Mouse (Mus musculus) CH12.LX (cell line): ENCODE data around the gene Ldah. TPM values are rescaled to one million over a fixed set of nuclear protein-coding genes. Genes with fewer than 3 reads are reported as not detected.

Experiments
- DNase-seq: peaks from one replicate; pipeline ENCODE4 v3.0.0-alpha.2; 2013; ENCODE audit errors: extremely low read depth
- H3K27ac ChIP-seq: 2 replicates; pipeline ENCODE4 v1.5.1; 2012; ENCODE audit warnings: low read depth, mild to moderate bottlenecking, control low read depth, moderate library complexity; ENCODE audit not compliant: insufficient read depth
- H3K27me3 ChIP-seq: replicated peaks from 2 replicates; pipeline ENCODE3; 2012; ENCODE audit warnings: inconsistent platforms
- H3K36me3 ChIP-seq, 2 experiments: replicated peaks in 1 of 2; 2 replicates each; pipeline versions ENCODE3 to v1.6.1; 2012; ENCODE audit warnings: inconsistent platforms in 1 of 2, low read length in 1 of 2, mild to moderate bottlenecking in 1 of 2, mixed read lengths in 1 of 2, moderate library complexity in 1 of 2; ENCODE audit not compliant: control insufficient read depth in 1 of 2, insufficient read depth in 1 of 2
- H3K4me1 ChIP-seq, 2 experiments: 2 replicates each; pipeline ENCODE4 v1.6.1; 2012; ENCODE audit warnings: inconsistent platforms in 1 of 2, moderate library complexity in 1 of 2; ENCODE audit not compliant: insufficient read depth in 2 of 2, control insufficient read depth in 1 of 2
- H3K4me2 ChIP-seq: 2 replicates; pipeline ENCODE4 v1.6.1; 2012; ENCODE audit warnings: low read depth, mild to moderate bottlenecking, control low read depth; ENCODE audit not compliant: poor library complexity, insufficient read depth, severe bottlenecking
- H3K4me3 ChIP-seq, 3 experiments: fragments of 150-350 bp in 1 of 3; sonication (generic) in 1 of 3; replicated peaks in 1 of 3; 2 replicates each; pipeline versions ENCODE3 to v1.5.1; 2011 to 2012; ENCODE audit warnings: low read depth in 2 of 3, low read length in 2 of 3, mild to moderate bottlenecking in 2 of 3, moderate library complexity in 2 of 3, control low read depth in 1 of 3, improper control_type of control experiment in 1 of 3, inconsistent platforms in 1 of 3, mixed read lengths in 1 of 3; ENCODE audit not compliant: poor library complexity in 1 of 3
- H3K79me2 ChIP-seq: replicated peaks from 2 replicates; pipeline ENCODE4 v1.6.1; 2012; ENCODE audit warnings: mild to moderate bottlenecking, moderate library complexity; ENCODE audit not compliant: control insufficient read depth, poor library complexity, insufficient read depth, severe bottlenecking; ENCODE audit errors: extremely low read depth
- H3K9ac ChIP-seq: 2 replicates; pipeline ENCODE4 v1.6.1; 2012; ENCODE audit warnings: low read depth, mild to moderate bottlenecking, control low read depth, moderate library complexity; ENCODE audit not compliant: insufficient read depth
- H3K9me3 ChIP-seq: replicated peaks from 2 replicates; pipeline ENCODE3; 2012; ENCODE audit warnings: low read length, inconsistent platforms, mixed read lengths
- CTCF ChIP-seq, 2 experiments: IDR thresholded peaks in 1 of 2; conservative IDR thresholded peaks in 1 of 2; 2 replicates each; pipeline ENCODE4 v1.5.1; 2011 to 2012; ENCODE audit warnings: low read depth in 2 of 2, low read length in 2 of 2, improper control_type of control experiment in 1 of 2, inconsistent platforms in 1 of 2, mild to moderate bottlenecking in 1 of 2, moderate library complexity in 1 of 2
- E2F4 ChIP-seq: IDR thresholded peaks from 2 replicates; pipeline ENCODE4 v1.6.1; 2011; ENCODE audit warnings: low read depth, low read length, improper control_type of control experiment; ENCODE audit not compliant: insufficient replicate concordance
- ELF1 ChIP-seq: IDR thresholded peaks from 2 replicates; pipeline ENCODE4 v1.6.1; 2014; ENCODE audit warnings: low read depth, mild to moderate bottlenecking, inconsistent platforms, low read length, improper control_type of control experiment
- EP300 ChIP-seq: IDR thresholded peaks from 2 replicates; pipeline ENCODE4 v1.6.1; 2011; ENCODE audit warnings: low read length, improper control_type of control experiment
- ETS1 ChIP-seq: conservative IDR thresholded peaks from 2 replicates; pipeline ENCODE4 v1.6.1; 2012; ENCODE audit warnings: low read depth, mild to moderate bottlenecking, inconsistent platforms, low read length, improper control_type of control experiment, moderate library complexity
- JUN ChIP-seq: IDR thresholded peaks from 2 replicates; pipeline ENCODE4 v1.6.1; 2011; ENCODE audit warnings: low read depth, mild to moderate bottlenecking, low read length, improper control_type of control experiment, moderate library complexity; ENCODE audit not compliant: insufficient read depth
- JUND ChIP-seq: conservative IDR thresholded peaks from 2 replicates; pipeline ENCODE4 v1.6.1; 2011; ENCODE audit warnings: low read depth, low read length, improper control_type of control experiment
- KAT2A ChIP-seq: IDR thresholded peaks from 2 replicates; pipeline ENCODE4 v1.6.1; 2012; ENCODE audit warnings: low read length, improper control_type of control experiment, inconsistent platforms; ENCODE audit not compliant: insufficient replicate concordance
- MAFK ChIP-seq: IDR thresholded peaks from 2 replicates; pipeline ENCODE4 v1.6.1; 2011; ENCODE audit warnings: low read length, improper control_type of control experiment; ENCODE audit not compliant: insufficient replicate concordance
- MEF2A ChIP-seq: IDR thresholded peaks from 2 replicates; pipeline ENCODE4 v1.6.1; 2014; ENCODE audit warnings: low read depth, mild to moderate bottlenecking, inconsistent platforms, low read length, improper control_type of control experiment, borderline replicate concordance
- MXI1 ChIP-seq: IDR thresholded peaks from 2 replicates; pipeline ENCODE4 v1.6.1; 2011; ENCODE audit warnings: mild to moderate bottlenecking, low read depth, low read length, improper control_type of control experiment
- MYC ChIP-seq: IDR thresholded peaks from 2 replicates; pipeline ENCODE4 v1.6.1; 2011; ENCODE audit warnings: low read depth, mild to moderate bottlenecking, improper control_type of control experiment, low read length
- NRF1 ChIP-seq: IDR thresholded peaks from 2 replicates; pipeline ENCODE4 v1.6.1; 2014; ENCODE audit warnings: low read depth, mild to moderate bottlenecking, inconsistent platforms, low read length, improper control_type of control experiment, moderate library complexity
- RAD21 ChIP-seq: IDR thresholded peaks from 2 replicates; pipeline ENCODE4 v1.6.1; 2011; ENCODE audit warnings: low read depth, mild to moderate bottlenecking, low read length, improper control_type of control experiment, moderate library complexity
- USF1 ChIP-seq: IDR thresholded peaks from 2 replicates; pipeline ENCODE4 v1.6.1; 2014; ENCODE audit warnings: low read depth, mild to moderate bottlenecking, inconsistent platforms, low read length, improper control_type of control experiment
- USF2 ChIP-seq: conservative IDR thresholded peaks from 2 replicates; pipeline ENCODE4 v1.6.1; 2011; ENCODE audit warnings: low read depth, low read length, improper control_type of control experiment
- ZC3H11A ChIP-seq: IDR thresholded peaks from 2 replicates; pipeline ENCODE4 v1.6.1; 2012; ENCODE audit warnings: low read depth, mild to moderate bottlenecking, inconsistent platforms, low read length, improper control_type of control experiment
- ZKSCAN1 ChIP-seq: IDR thresholded peaks from 2 replicates; pipeline ENCODE4 v1.6.1; 2012; ENCODE audit warnings: low read depth, inconsistent platforms, low read length, improper control_type of control experiment, borderline replicate concordance
- ZNF384 ChIP-seq: IDR thresholded peaks from 2 replicates; pipeline ENCODE4 v1.6.1; 2012; ENCODE audit warnings: low read depth, low read length, improper control_type of control experiment, inconsistent platforms
- dilution Hi-C: fragments of 300-500 bp; cut with MboI; formaldehyde crosslinking; loops from 2 replicates; pipeline ENCODE4 v1.14.3; 2020; ENCODE audit warnings: low sequenced_read_pairs; ENCODE audit not compliant: extremely low pct_unique_long_range_greater_than_20kb, extremely low pct_ligation_motif_present
- in situ Hi-C: fragments of 300-500 bp; cut with MboI; formaldehyde crosslinking; loops from 3 replicates; pipeline ENCODE4 v1.14.3; 2019; ENCODE audit warnings: low sequenced_read_pairs, low pct_ligation_motif_present, low pct_unique_long_range_greater_than_20kb, mixed read lengths
- polyA plus RNA-seq: library from polyadenylated mRNA; unstranded; fragments of >175 nt; gene quantifications from 2 replicates; pipeline ENCODE4 v1.2.1, GENCODE M21; 2012; ENCODE audit warnings: low read depth; ENCODE audit not compliant: insufficient read length
- total RNA-seq, 2 experiments: library from RNA; depleted of rRNA; stranded (reverse); fragments of 300-350 nt in 1 of 2; fragments of >200 nt in 1 of 2; gene quantifications; 2 replicates each; pipeline ENCODE4 v1.2.3; 2012 to 2014

Gene Ldah
- total and polyA plus RNA-seq, 3 experiments, result 18.2 to 41.5 (median 34.5) TPM

DNA sequence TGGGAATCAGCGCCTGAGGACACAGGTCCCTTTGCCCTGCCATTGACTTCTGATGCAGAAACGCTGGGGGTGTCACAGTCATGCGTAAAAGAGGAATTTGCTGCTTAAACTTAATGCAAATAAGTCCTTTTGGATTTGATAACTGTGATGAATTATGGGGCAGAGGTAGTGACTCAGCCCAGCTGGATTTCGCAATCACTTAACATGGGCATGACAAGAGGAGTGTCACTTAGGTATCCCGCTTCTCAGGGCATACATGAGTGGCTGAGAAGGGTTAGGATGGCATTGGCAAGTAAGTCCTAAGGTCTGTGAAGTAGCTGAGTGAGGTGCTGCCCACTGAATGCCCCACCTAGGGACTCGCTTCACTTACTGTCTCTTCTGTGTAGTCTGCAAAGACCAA, 15.1 kb downstream of the Ldah start:
- no peak for DNase-seq
- dilution Hi-C loops, result no loop called here
- no peak overlapping the region for H3K4me3 ChIP-seq
- peaks cover 29 to 76% of the 10 kb centered on the region in 2 experiments for H3K36me3 ChIP-seq
- H3K9me3 ChIP-seq, result no peaks in the 10 kb centered on the region
- H3K79me2 ChIP-seq, result no peaks in the 10 kb centered on the region; the same call in 1 of the 2 replicates
- H3K4me2 ChIP-seq, result no peak overlapping the region
- no peak overlapping the region for H3K9ac ChIP-seq
- peaks cover 0 to 19% of the 10 kb centered on the region in 2 experiments; a peak in 3 of 4 replicates for H3K4me1 ChIP-seq
- TF ChIP-seq CTCF (conservative IDR thresholded peaks at IDR 0.05 in 1 of 2, IDR thresholded peaks at IDR 0.05 in 1 of 2; ENCODE audit: low read depth in 2 of 2, low read length in 2 of 2), result no peak
- TF ChIP-seq E2F4, result no peak
- TF ChIP-seq ETS1, result no peak
- TF ChIP-seq JUND, result no peak
- TF ChIP-seq USF1, result no peak
- TF ChIP-seq JUN, result no peak
- no peak for TF ChIP-seq ZKSCAN1
- TF ChIP-seq ZC3H11A, result no peak
- no peak for TF ChIP-seq NRF1
- no peak for TF ChIP-seq MXI1
- TF ChIP-seq RAD21, result no peak
- TF ChIP-seq MAFK, result no peak
- no peak for TF ChIP-seq MEF2A
- no peak for TF ChIP-seq KAT2A
- TF ChIP-seq ZNF384, result no peak
- no peak for TF ChIP-seq ELF1
- TF ChIP-seq EP300, result no peak
- TF ChIP-seq USF2, result no peak
- no peak overlapping the region for H3K27ac ChIP-seq
- no peaks in the 10 kb centered on the region for H3K27me3 ChIP-seq
- in situ Hi-C loops, result no loop called here

DNA sequence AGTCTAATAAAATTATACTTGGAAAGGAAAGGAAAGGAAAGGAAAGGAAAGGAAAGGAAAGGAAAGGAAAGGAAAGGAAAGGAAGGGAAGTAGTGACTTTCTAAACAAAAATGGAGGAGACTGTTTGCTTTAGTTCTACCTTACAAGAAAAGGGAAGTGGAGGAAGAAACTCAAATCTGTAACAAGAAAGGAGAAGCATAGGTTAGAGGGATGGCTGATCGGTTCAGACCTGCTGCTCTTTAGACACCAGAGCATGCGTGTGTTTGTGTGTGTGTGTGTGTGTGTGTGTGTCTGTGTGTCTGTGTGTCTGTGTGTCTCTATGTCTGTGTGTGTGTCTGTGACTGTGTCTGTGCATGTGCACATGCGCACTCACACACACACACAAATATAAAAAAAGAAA, 23.2 kb downstream of the Ldah start:
- dilution Hi-C loops, result no loop called here
- peaks cover 2 to 9% of the 10 kb centered on the region in 2 experiments; a peak in 2 of 4 replicates for H3K4me1 ChIP-seq
- H3K4me3 ChIP-seq, result no peak overlapping the region
- in situ Hi-C loops, result no loop called here
- H3K9me3 ChIP-seq, result no peaks in the 10 kb centered on the region
- H3K4me2 ChIP-seq, result no peak overlapping the region
- H3K27me3 ChIP-seq, result no peaks in the 10 kb centered on the region
- H3K27ac ChIP-seq, result no peak overlapping the region
- TF ChIP-seq MYC, result no peak
- TF ChIP-seq EP300, result peak; percentile 36; the same call in 1 of the 2 replicates
- H3K9ac ChIP-seq, result no peak overlapping the region
- H3K79me2 ChIP-seq, result no peaks in the 10 kb centered on the region; the same call in 1 of the 2 replicates
- peak; percentile 38 for DNase-seq
- H3K36me3 ChIP-seq, result peaks cover 18 to 56% of the 10 kb centered on the region in 2 experiments
